Mouse (Mus musculus): ENCODE measurements around the gene Irf9. TPM values are rescaled to one million over a fixed set of nuclear protein-coding genes. Genes with fewer than 3 reads are reported as not detected.

Gene Irf9
- total and polyA plus RNA-seq, 2 experiments from 2014 or later: 7.4 to 18.2 TPM

DNA sequence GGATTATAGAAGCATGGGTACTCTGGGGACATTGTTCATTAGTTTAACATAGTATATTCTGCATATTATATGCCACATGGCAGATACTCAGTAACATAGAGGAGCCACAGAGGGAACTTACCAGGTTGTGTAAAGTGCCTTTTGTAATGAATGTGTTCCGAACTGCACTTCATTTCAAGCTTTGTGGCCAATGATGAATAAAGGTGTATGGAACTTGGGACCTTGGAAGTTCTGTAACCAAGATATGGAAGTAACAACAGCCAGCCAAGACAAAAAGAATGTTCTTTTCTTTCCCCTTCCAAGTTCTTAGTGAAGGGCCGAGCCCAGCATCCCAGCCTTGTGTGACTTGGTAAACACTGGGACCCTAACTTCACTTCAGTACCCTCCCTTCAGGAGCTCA, 46.5 kb downstream of the Irf9 start, which contains the start of gene Tssk4:
TSS of gene Tssk4 (plus strand) at position 301 of the 400 bp plus-strand sequence.
- DNase-seq (ENCODE audit: low spot score): no peak
- no peaks in the 10 kb centered on the region for H3K9me3 ChIP-seq (ENCODE audit: low read length)
- no peak within 1 kb of the TSS for H3K27ac ChIP-seq (ENCODE audit: low read depth, low read length)
- ATAC-seq (ENCODE audit: low FRiP score): no peak
- H3K9ac ChIP-seq (replicated peaks; ENCODE audit: low read length, poor library complexity, severe bottlenecking): no peak within 1 kb of the TSS
- no peak within 1 kb of the TSS for H3K4me3 ChIP-seq (ENCODE audit: low read depth, low read length)
- no peaks in the 10 kb centered on the region for H3K36me3 ChIP-seq (ENCODE audit: insufficient read depth, low read length)
- no peaks in the 10 kb centered on the region for H3K27me3 ChIP-seq (ENCODE audit: insufficient read depth, low read length)
- WGBS: 99% methylated on average over 2 of the region's 2 CpGs
- no peak within 1 kb of the TSS for H3K4me2 ChIP-seq (ENCODE audit: low read depth, low read length, poor library complexity, severe bottlenecking)
- TF ChIP-seq CTCF (IDR thresholded peaks at IDR 0.05): no peak
- 0 out of 2 replicates have a peak, but pooled peaks cover 2% of the 10 kb centered on the region for H3K4me1 ChIP-seq (ENCODE audit: insufficient read depth, low read length)

DNA sequence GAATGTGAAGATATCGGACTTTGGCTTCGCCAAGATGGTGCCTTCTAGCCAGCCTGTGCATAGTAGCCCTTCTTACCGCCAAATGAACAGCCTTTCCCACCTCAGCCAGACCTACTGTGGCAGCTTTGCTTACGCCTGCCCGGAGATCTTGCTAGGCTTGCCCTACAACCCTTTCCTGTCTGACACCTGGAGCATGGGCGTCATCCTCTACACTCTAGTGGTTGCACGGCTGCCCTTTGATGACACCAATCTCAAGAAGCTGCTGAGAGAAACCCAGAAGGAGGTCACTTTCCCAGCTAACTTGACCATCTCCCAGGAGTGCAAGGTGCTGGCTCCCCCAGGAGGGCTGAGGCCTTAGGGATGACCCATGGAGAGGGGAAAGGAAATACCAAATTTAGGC, 48.2 kb downstream of the Irf9 start:
- WGBS: 89% methylated on average over 7 of the region's 7 CpGs

DNA sequence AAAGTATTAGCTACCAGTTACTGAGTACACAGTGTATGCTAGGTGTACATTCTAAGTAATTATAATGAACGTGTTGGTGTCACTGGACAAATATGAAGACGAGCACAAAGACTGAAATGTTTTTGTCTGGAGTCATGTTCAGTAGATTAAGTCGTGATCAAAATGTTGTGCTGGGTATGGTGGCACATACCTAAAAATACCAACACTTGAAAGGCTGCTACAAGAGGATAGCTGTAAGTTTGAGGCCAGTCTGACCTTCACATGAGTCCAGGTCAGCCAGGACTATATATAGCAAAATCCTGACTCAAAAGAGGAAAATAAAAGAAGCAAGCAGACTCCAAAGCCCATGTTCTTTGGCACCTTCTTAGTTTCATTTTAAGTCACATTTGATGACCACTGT, 53.6 kb downstream of the Irf9 start:
- no peak overlapping the region for H3K4me2 ChIP-seq (ENCODE audit: low read depth, low read length, poor library complexity, severe bottlenecking)
- no peak overlapping the region for H3K9ac ChIP-seq (replicated peaks; ENCODE audit: low read length, poor library complexity, severe bottlenecking)
- no peak overlapping the region for H3K27ac ChIP-seq (ENCODE audit: low read depth, low read length)
- no peaks in the 10 kb centered on the region for H3K9me3 ChIP-seq (ENCODE audit: low read length)
- no peak overlapping the region for H3K4me3 ChIP-seq (ENCODE audit: low read depth, low read length)
- no peak for TF ChIP-seq CTCF (IDR thresholded peaks at IDR 0.05)
- H3K36me3 ChIP-seq (ENCODE audit: insufficient read depth, low read length): 0 out of 2 replicates have a peak, but pooled peaks cover 10% of the 10 kb centered on the region
- no peaks in the 10 kb centered on the region for H3K27me3 ChIP-seq (ENCODE audit: insufficient read depth, low read length)
- H3K4me1 ChIP-seq (ENCODE audit: insufficient read depth, low read length): no peaks in the 10 kb centered on the region
- WGBS: 90% methylated on average over 3 of the region's 3 CpGs
- no peak for ATAC-seq (ENCODE audit: low FRiP score)
- DNase-seq (ENCODE audit: low spot score): no peak

More for the DNA sequence above, 48.2 kb downstream of the Irf9 start:
- H3K9me3 ChIP-seq (ENCODE audit: low read length): no peaks in the 10 kb centered on the region
- H3K9ac ChIP-seq (replicated peaks; ENCODE audit: low read length, poor library complexity, severe bottlenecking): no peak overlapping the region
- H3K27ac ChIP-seq (ENCODE audit: low read depth, low read length): no peak overlapping the region
- no peaks in the 10 kb centered on the region for H3K36me3 ChIP-seq (ENCODE audit: insufficient read depth, low read length)
- H3K4me1 ChIP-seq (ENCODE audit: insufficient read depth, low read length): no peaks in the 10 kb centered on the region
- H3K27me3 ChIP-seq (ENCODE audit: insufficient read depth, low read length): no peaks in the 10 kb centered on the region
- no peak overlapping the region for H3K4me3 ChIP-seq (ENCODE audit: low read depth, low read length)
- H3K4me2 ChIP-seq (ENCODE audit: low read depth, low read length, poor library complexity, severe bottlenecking): no peak overlapping the region
- TF ChIP-seq CTCF (IDR thresholded peaks at IDR 0.05): no peak
- no peak for ATAC-seq (ENCODE audit: low FRiP score)
- no peak for DNase-seq (ENCODE audit: low spot score)

DNA sequence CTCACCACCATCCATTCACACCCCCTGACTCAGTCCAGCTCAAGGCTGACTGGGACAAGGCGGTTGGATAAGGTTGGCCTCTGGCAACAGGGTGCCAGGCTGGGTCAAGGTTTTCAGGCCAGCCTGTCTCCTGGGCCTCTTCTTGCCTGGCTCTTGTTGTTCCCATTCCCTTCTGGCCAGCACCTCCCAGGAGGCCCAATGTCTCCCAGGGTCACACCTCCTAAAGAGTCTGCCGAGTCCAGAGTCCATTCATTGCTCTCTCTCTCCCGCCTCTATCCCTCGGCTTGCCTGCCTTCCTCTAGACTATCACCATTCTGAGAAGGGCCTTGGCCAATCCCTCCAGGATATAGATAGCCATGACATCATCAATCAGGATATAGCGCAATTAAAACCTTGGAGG, 54.6 kb downstream of the Irf9 start:
- Histone ChIP-seq H3K4me3 (ENCODE audit: low read depth, low read length) (no peak overlapping the region), H3K36me3 (ENCODE audit: insufficient read depth, low read length) (peaks cover 14% of the 10 kb centered on the region; the same call in 1 of the 2 replicates), H3K4me2 (ENCODE audit: low read depth, low read length, poor library complexity, severe bottlenecking) (no peak overlapping the region), H3K27me3 (ENCODE audit: insufficient read depth, low read length) (no peaks in the 10 kb centered on the region), H3K9me3 (ENCODE audit: low read length) (no peaks in the 10 kb centered on the region), H3K27ac (ENCODE audit: low read depth, low read length) (no peak overlapping the region), H3K9ac (replicated peaks; ENCODE audit: low read length, poor library complexity, severe bottlenecking) (no peak overlapping the region), H3K4me1 (ENCODE audit: insufficient read depth, low read length) (no peaks in the 10 kb centered on the region)
- WGBS: 94% methylated on average over 5 of the region's 5 CpGs
- no peak for ATAC-seq (ENCODE audit: low FRiP score)
- no peak for TF ChIP-seq CTCF (IDR thresholded peaks at IDR 0.05)
- no peak for DNase-seq (ENCODE audit: low spot score)

Other genes starting within 250 kb of the Irf9 start
Only the 30 nearest of the 31 such genes appear.
- gene Dhrs4, start 124.8 kb upstream of the Irf9 start, total RNA-seq (2014; rRNA removed): 10.0 and 13.8 TPM in 2 replicates
- 18.0 and 19.4 TPM in 2 replicates for gene Dhrs4, start 124.8 kb upstream of the Irf9 start, polyA plus RNA-seq (2015; fragmentation: Nextera tagmentation; extraction: Ambion mirVana)
- 118 and 166 TPM in 2 replicates for gene Carmil3, start 112.9 kb upstream of the Irf9 start, total RNA-seq (2014; rRNA removed)
- 33.3 and 37.6 TPM in 2 replicates for gene Carmil3, start 112.9 kb upstream of the Irf9 start, polyA plus RNA-seq (2015; fragmentation: Nextera tagmentation; extraction: Ambion mirVana)
- gene Cpne6, start 93.1 kb upstream of the Irf9 start, total RNA-seq (2014; rRNA removed): 9.4 and 14.7 TPM in 2 replicates
- gene Cpne6, start 93.1 kb upstream of the Irf9 start, polyA plus RNA-seq (2015; fragmentation: Nextera tagmentation; extraction: Ambion mirVana): 12.3 and 15.0 TPM in 2 replicates
- gene Nrl, start 78.6 kb upstream of the Irf9 start, total RNA-seq (2014; rRNA removed): 1.5 and 3.8 TPM in 2 replicates
- gene Nrl, start 78.6 kb upstream of the Irf9 start, polyA plus RNA-seq (2015; fragmentation: Nextera tagmentation; extraction: Ambion mirVana): 0.55 and 0.57 TPM in 2 replicates
- gene Pck2, start 63.3 kb upstream of the Irf9 start, total RNA-seq (2014; rRNA removed): 27.8 and 29.1 TPM in 2 replicates
- gene Pck2, start 63.3 kb upstream of the Irf9 start, polyA plus RNA-seq (2015; fragmentation: Nextera tagmentation; extraction: Ambion mirVana): 18.2 and 21.6 TPM in 2 replicates
- gene Dcaf11, start 43.6 kb upstream of the Irf9 start, total RNA-seq (2014; rRNA removed): 98.3 and 103 TPM in 2 replicates
- gene Dcaf11, start 43.6 kb upstream of the Irf9 start, polyA plus RNA-seq (2015; fragmentation: Nextera tagmentation; extraction: Ambion mirVana): 102 and 114 TPM in 2 replicates
- 5.4 TPM in 1 of 2 replicates, not detected in the other for gene A730061H03Rik, start 43.2 kb upstream of the Irf9 start, total RNA-seq (2014; rRNA removed)
- 0.69 TPM in 1 of 2 replicates, not detected in the other for gene A730061H03Rik, start 43.2 kb upstream of the Irf9 start, polyA plus RNA-seq (2015; fragmentation: Nextera tagmentation; extraction: Ambion mirVana)
- gene Fitm1, start 28.0 kb upstream of the Irf9 start, total RNA-seq (2014; rRNA removed): 0.33 and 0.80 TPM in 2 replicates
- 0.16 and 0.17 TPM in 2 replicates for gene Fitm1, start 28.0 kb upstream of the Irf9 start, polyA plus RNA-seq (2015; fragmentation: Nextera tagmentation; extraction: Ambion mirVana)
- 119 and 147 TPM in 2 replicates for gene Psme1, start 25.4 kb upstream of the Irf9 start, total RNA-seq (2014; rRNA removed)
- 268 and 288 TPM in 2 replicates for gene Psme1, start 25.4 kb upstream of the Irf9 start, polyA plus RNA-seq (2015; fragmentation: Nextera tagmentation; extraction: Ambion mirVana)
- gene Emc9, start 18.3 kb upstream of the Irf9 start, total RNA-seq (2014; rRNA removed): 36.3 and 38.9 TPM in 2 replicates
- gene Emc9, start 18.3 kb upstream of the Irf9 start, polyA plus RNA-seq (2015; fragmentation: Nextera tagmentation; extraction: Ambion mirVana): 74.3 and 78.8 TPM in 2 replicates
- gene Psme2, start 12.5 kb upstream of the Irf9 start, total RNA-seq (2014; rRNA removed): 62.8 and 69.6 TPM in 2 replicates
- gene Psme2, start 12.5 kb upstream of the Irf9 start, polyA plus RNA-seq (2015; fragmentation: Nextera tagmentation; extraction: Ambion mirVana): 157 and 184 TPM in 2 replicates
- gene Rnf31, start 11.9 kb upstream of the Irf9 start, total RNA-seq (2014; rRNA removed): 19.8 and 26.7 TPM in 2 replicates
- 20.4 and 23.0 TPM in 2 replicates for gene Rnf31, start 11.9 kb upstream of the Irf9 start, polyA plus RNA-seq (2015; fragmentation: Nextera tagmentation; extraction: Ambion mirVana)
- 6.0 and 11.1 TPM in 2 replicates for gene Rec8, start 14.5 kb downstream of the Irf9 start, total RNA-seq (2014; rRNA removed)
- gene Rec8, start 14.5 kb downstream of the Irf9 start, polyA plus RNA-seq (2015; fragmentation: Nextera tagmentation; extraction: Ambion mirVana): 7.6 and 8.7 TPM in 2 replicates
- 109 and 122 TPM in 2 replicates for gene Ipo4, start 32.4 kb downstream of the Irf9 start, total RNA-seq (2014; rRNA removed)
- 104 and 112 TPM in 2 replicates for gene Ipo4, start 32.4 kb downstream of the Irf9 start, polyA plus RNA-seq (2015; fragmentation: Nextera tagmentation; extraction: Ambion mirVana)
- 6.3 and 6.7 TPM in 2 replicates for gene Gm49378, start 34.3 kb downstream of the Irf9 start, total RNA-seq (2014; rRNA removed)
- gene Gm49378, start 34.3 kb downstream of the Irf9 start, polyA plus RNA-seq (2015; fragmentation: Nextera tagmentation; extraction: Ambion mirVana): 2.3 and 2.8 TPM in 2 replicates
- 47.7 and 60.3 TPM in 2 replicates for gene Tm9sf1, start 40.2 kb downstream of the Irf9 start, total RNA-seq (2014; rRNA removed)
- gene Tm9sf1, start 40.2 kb downstream of the Irf9 start, polyA plus RNA-seq (2015; fragmentation: Nextera tagmentation; extraction: Ambion mirVana): 48.2 and 54.3 TPM in 2 replicates
- gene Tssk4, start 46.6 kb downstream of the Irf9 start, total RNA-seq (2014; rRNA removed): 0.14 and 0.16 TPM in 2 replicates
- gene Tssk4, start 46.6 kb downstream of the Irf9 start, polyA plus RNA-seq (2015; fragmentation: Nextera tagmentation; extraction: Ambion mirVana): 0.28 and 0.36 TPM in 2 replicates
- 46.7 and 53.7 TPM in 2 replicates for gene Mdp1, start 56.9 kb downstream of the Irf9 start, total RNA-seq (2014; rRNA removed)
- 77.9 and 82.2 TPM in 2 replicates for gene Mdp1, start 56.9 kb downstream of the Irf9 start, polyA plus RNA-seq (2015; fragmentation: Nextera tagmentation; extraction: Ambion mirVana)
- 19.9 and 24.4 TPM in 2 replicates for gene Gmpr2, start 68.4 kb downstream of the Irf9 start, total RNA-seq (2014; rRNA removed)
- 35.5 and 36.7 TPM in 2 replicates for gene Gmpr2, start 68.4 kb downstream of the Irf9 start, polyA plus RNA-seq (2015; fragmentation: Nextera tagmentation; extraction: Ambion mirVana)
- gene Nedd8, start 68.6 kb downstream of the Irf9 start, total RNA-seq (2014; rRNA removed): 129 and 133 TPM in 2 replicates
- 569 and 590 TPM in 2 replicates for gene Nedd8, start 68.6 kb downstream of the Irf9 start, polyA plus RNA-seq (2015; fragmentation: Nextera tagmentation; extraction: Ambion mirVana)
- gene Tinf2, start 78.2 kb downstream of the Irf9 start, total RNA-seq (2014; rRNA removed): 14.6 and 15.7 TPM in 2 replicates
- gene Tinf2, start 78.2 kb downstream of the Irf9 start, polyA plus RNA-seq (2015; fragmentation: Nextera tagmentation; extraction: Ambion mirVana): 19.9 and 23.6 TPM in 2 replicates
- 0.16 and 0.38 TPM in 2 replicates for gene Tgm1, start 110.4 kb downstream of the Irf9 start, total RNA-seq (2014; rRNA removed)
- 0.14 and 0.18 TPM in 2 replicates for gene Tgm1, start 110.4 kb downstream of the Irf9 start, polyA plus RNA-seq (2015; fragmentation: Nextera tagmentation; extraction: Ambion mirVana)
- 75.1 and 94.5 TPM in 2 replicates for gene Rabggta, start 118.7 kb downstream of the Irf9 start, total RNA-seq (2014; rRNA removed)
- gene Rabggta, start 118.7 kb downstream of the Irf9 start, polyA plus RNA-seq (2015; fragmentation: Nextera tagmentation; extraction: Ambion mirVana): 61.9 and 62.6 TPM in 2 replicates
- 75.1 and 94.0 TPM in 2 replicates for gene Dhrs1, start 142.1 kb downstream of the Irf9 start, total RNA-seq (2014; rRNA removed)
- gene Dhrs1, start 142.1 kb downstream of the Irf9 start, polyA plus RNA-seq (2015; fragmentation: Nextera tagmentation; extraction: Ambion mirVana): 72.0 and 73.3 TPM in 2 replicates
- gene Nop9, start 142.1 kb downstream of the Irf9 start, total RNA-seq (2014; rRNA removed): 22.0 and 30.4 TPM in 2 replicates
- 17.3 and 17.8 TPM in 2 replicates for gene Nop9, start 142.1 kb downstream of the Irf9 start, polyA plus RNA-seq (2015; fragmentation: Nextera tagmentation; extraction: Ambion mirVana)
- 0.66 and 2.6 TPM in 2 replicates for gene Cideb, start 154.9 kb downstream of the Irf9 start, total RNA-seq (2014; rRNA removed)
- 0.25 and 1.1 TPM in 2 replicates for gene Cideb, start 154.9 kb downstream of the Irf9 start, polyA plus RNA-seq (2015; fragmentation: Nextera tagmentation; extraction: Ambion mirVana)
- gene Ltb4r2, start 157.9 kb downstream of the Irf9 start, total RNA-seq (2014; rRNA removed): 0.38 and 1.6 TPM in 2 replicates
- 0.43 and 0.60 TPM in 2 replicates for gene Ltb4r2, start 157.9 kb downstream of the Irf9 start, polyA plus RNA-seq (2015; fragmentation: Nextera tagmentation; extraction: Ambion mirVana)
- 0.88 and 1.8 TPM in 2 replicates for gene Ltb4r1, start 162.4 kb downstream of the Irf9 start, total RNA-seq (2014; rRNA removed)
- 0.94 and 1.1 TPM in 2 replicates for gene Ltb4r1, start 162.4 kb downstream of the Irf9 start, polyA plus RNA-seq (2015; fragmentation: Nextera tagmentation; extraction: Ambion mirVana)
- 3.6 and 4.0 TPM in 2 replicates for gene Adcy4, start 180.5 kb downstream of the Irf9 start, total RNA-seq (2014; rRNA removed)
- gene Adcy4, start 180.5 kb downstream of the Irf9 start, polyA plus RNA-seq (2015; fragmentation: Nextera tagmentation; extraction: Ambion mirVana): 1.7 TPM in 2 replicates
- gene Ripk3, start 185.3 kb downstream of the Irf9 start, total RNA-seq (2014; rRNA removed): 0.27 TPM in 1 of 2 replicates, not detected in the other
- 1.3 and 3.0 TPM in 2 replicates for gene Ripk3, start 185.3 kb downstream of the Irf9 start, polyA plus RNA-seq (2015; fragmentation: Nextera tagmentation; extraction: Ambion mirVana)